Mouse (Mus musculus) layer of hippocampus, postnatal 36 days (tissue): ENCODE data around the gene Olfr132. TPM values are rescaled to one million over a fixed set of nuclear protein-coding genes. Genes with fewer than 3 reads are reported as not detected.
"Not testable (repeated sequence)": the region's sequence is repeated elsewhere in the genome, so short reads cannot be mapped to it uniquely, and the experiment has no call there.

ENCODE experiments used
- DNase-seq, 2 experiments: peaks; one replicate each; pipeline ENCODE4 v3.0.0; 2022
- total RNA-seq, 2 experiments: library from RNA; stranded (reverse); gene quantifications; 2 replicates each; pipeline ENCODE4 v1.2.3; 2021

The Olfr132 gene
- total RNA-seq, result not detected

GRCm38 (mm10) chr17:38134426-38134825 lies at the start of gene Olfr132:
Gene Olfr132, minus strand, starts transcription at chr17:38134526.
- DNase-seq, result no peak

GRCm38 (mm10) chr17:38171088-38171487 lies 36.8 kb upstream of the Olfr132 start, which contains the start of gene Olfr134:
Gene Olfr134, plus strand, starts transcription at chr17:38171388.
- no peak for DNase-seq

- no peak for DNase-seq
Observed at GRCm38 (mm10) chr17:38144981-38145380, 10.7 kb upstream of the Olfr132 start, which contains the start of gene Olfr133. Gene Olfr133, plus strand, starts transcription at chr17:38145281.

- DNase-seq, result not testable (repeated sequence)
Observed at GRCm38 (mm10) chr17:38125371-38125770, 9.0 kb downstream of the Olfr132 start.

- not testable (repeated sequence) for DNase-seq
Observed at GRCm38 (mm10) chr17:38124199-38124598, 10.1 kb downstream of the Olfr132 start.

GRCm38 (mm10) chr17:38088593-38088992 lies 45.7 kb downstream of the Olfr132 start, which contains the start of gene Olfr131:
Gene Olfr131, minus strand, starts transcription at chr17:38088693.
- DNase-seq, result no peak

GRCm38 (mm10) chr17:38082364-38082763 lies 52.0 kb downstream of the Olfr132 start:
- no peak for DNase-seq

Other genes starting within 250 kb of the Olfr132 start
- not detected for gene Olfr127, start 234.1 kb downstream of the Olfr132 start, total RNA-seq
- not detected for gene Olfr128, start 214.0 kb downstream of the Olfr132 start, total RNA-seq
- not detected for gene Olfr761, start 181.4 kb downstream of the Olfr132 start, total RNA-seq
- gene Olfr129, start 74.4 kb downstream of the Olfr132 start, total RNA-seq, result not detected
- not detected for gene Olfr130, start 70.6 kb downstream of the Olfr132 start, total RNA-seq
- not detected for gene Olfr131, start 45.8 kb downstream of the Olfr132 start, total RNA-seq
- not detected for gene Olfr133, start 10.8 kb upstream of the Olfr132 start, total RNA-seq
- gene Olfr134, start 36.9 kb upstream of the Olfr132 start, total RNA-seq, result not detected
- not detected for gene Olfr135, start 69.8 kb upstream of the Olfr132 start, total RNA-seq
- gene Olfr138, start 126.5 kb upstream of the Olfr132 start, total RNA-seq, result not detected
- gene Olfr137, start 173.0 kb upstream of the Olfr132 start, total RNA-seq, result not detected
- not detected for gene Olfr136, start 195.3 kb upstream of the Olfr132 start, total RNA-seq